Comparison of ENCODE assay signal across 28 mouse cellular contexts in the genomic region with DNA sequence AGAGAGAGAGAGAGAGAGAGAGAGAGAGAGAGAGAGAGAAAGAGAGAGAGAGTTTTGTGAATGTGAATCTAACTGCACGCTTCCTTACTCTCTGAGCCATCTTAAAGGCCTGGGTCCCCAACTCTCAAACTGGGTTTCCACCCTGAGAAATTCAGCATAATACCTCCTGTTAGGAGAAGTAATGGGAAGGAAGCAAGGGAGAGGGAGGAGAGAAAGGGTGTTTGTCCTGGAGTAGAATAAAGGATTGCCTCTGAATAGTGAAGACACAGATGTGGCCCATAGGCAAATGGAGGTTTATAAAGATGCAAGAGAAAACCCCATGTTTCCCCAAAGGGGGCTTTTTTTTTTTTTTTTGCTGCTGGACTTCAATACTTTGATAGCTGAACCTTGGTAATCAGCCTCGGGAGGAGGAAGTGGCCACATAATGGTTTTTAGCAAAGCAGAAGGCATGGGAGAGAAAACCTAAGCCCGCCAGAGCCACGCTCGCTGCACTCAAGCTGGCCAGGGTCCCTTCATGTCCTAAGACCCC. TPM values are rescaled to one million over a fixed set of nuclear protein-coding genes. Genes with fewer than 3 reads are reported as not detected.
DNase-seq lines count a peak whose midpoint lies in the region; ATAC-seq and TF ChIP-seq lines count a peak whose summit lies in the region.
"Had no signal": no experiment of that assay in that cellular context is flagged by ENCODE, and none has a peak within 500 bp of the region (broad histone marks: within the 10 kb centered on the region; RNA-seq: fewer than 3 reads in every experiment).

No protein-coding gene starts in this region.

- TF ChIP-seq POLR2A in bone marrow, adult 2 months (IDR thresholded peaks at IDR 0.05; ENCODE audit: borderline replicate concordance, control insufficient read depth, low read depth, low read length): no peak

- H3K27ac ChIP-seq in kidney, postnatal 0 days: peak overlapping the region; percentile 65; the same call in 1 of the 2 replicates
- H3K27ac ChIP-seq in lung, embryonic 16.5 days (ENCODE audit: low read length): no peak overlapping the region
- peak overlapping the region; percentile 55; the same call in 1 of the 2 replicates for H3K27ac ChIP-seq in bone marrow, adult 2 months (ENCODE audit: control insufficient read depth, insufficient read depth, low read depth, low read length, poor library complexity)
- H3K27ac ChIP-seq: heart, embryonic 10.5 days; heart, embryonic 15.5 days; layer of hippocampus, adult 2 months; left cerebral cortex, adult 2 months; limb, embryonic 12.5 days; liver, embryonic 13.5 days; midbrain, embryonic 10.5 days; neural tube, embryonic 12.5 days had no signal

- ATAC-seq in kidney, postnatal 0 days (replicated peaks; ENCODE audit: low FRiP score, low read depth): no peak
- no peak for ATAC-seq in lung, embryonic 16.5 days (ENCODE audit: low read depth)
- ATAC-seq: forebrain, embryonic 14.5 days; hindbrain, embryonic 16.5 days had no signal

- 70% methylated on average over 5 of the region's 5 CpGs for WGBS in kidney, postnatal 0 days
- 76% methylated on average over 5 of the region's 5 CpGs for WGBS in lung, embryonic 16.5 days
- WGBS in bone marrow, adult 2 months: 4% methylated on average over 5 of the region's 5 CpGs

- H3K4me1 ChIP-seq in kidney, postnatal 0 days (replicated peaks; ENCODE audit: insufficient read depth, low read length): no peaks in the 10 kb centered on the region
- H3K4me1 ChIP-seq in lung, embryonic 16.5 days (replicated peaks; ENCODE audit: control insufficient read depth, insufficient read depth, low read length): 0 out of 2 replicates have a peak, but pooled peaks cover 5% of the 10 kb centered on the region
- peaks cover 8% of the 10 kb centered on the region for H3K4me1 ChIP-seq in bone marrow, adult 2 months (ENCODE audit: control insufficient read depth, insufficient read depth, low read length)
- H3K4me1 ChIP-seq: heart, embryonic 10.5 days; heart, embryonic 15.5 days; limb, embryonic 12.5 days; liver, embryonic 13.5 days; neural tube, embryonic 12.5 days had no signal

- peak overlapping the region; percentile 25; the same call in 1 of the 2 replicates for H3K4me2 ChIP-seq in kidney, postnatal 0 days (ENCODE audit: low read length)
- H3K4me2 ChIP-seq in lung, embryonic 16.5 days (ENCODE audit: low read depth, low read length): peak overlapping the region; percentile 37
- H3K4me2 ChIP-seq: heart, embryonic 15.5 days; limb, embryonic 12.5 days; liver, embryonic 13.5 days; neural tube, embryonic 12.5 days had no signal

- H3K9me3 ChIP-seq in kidney, postnatal 0 days (replicated peaks; ENCODE audit: low read length): no peaks in the 10 kb centered on the region
- no peaks in the 10 kb centered on the region for H3K9me3 ChIP-seq in lung, embryonic 16.5 days (ENCODE audit: control insufficient read depth, low read length)
- H3K9me3 ChIP-seq: heart, embryonic 10.5 days; heart, embryonic 15.5 days; limb, embryonic 12.5 days; liver, embryonic 13.5 days; midbrain, embryonic 10.5 days; neural tube, embryonic 12.5 days had no signal

- no peak overlapping the region for H3K9ac ChIP-seq in kidney, postnatal 0 days (ENCODE audit: low read depth, low read length)
- 0 out of 2 replicates have a peak overlapping the region, but pooled peaks have one; percentile 39 for H3K9ac ChIP-seq in lung, embryonic 16.5 days (ENCODE audit: low read length)
- H3K9ac ChIP-seq: heart, embryonic 15.5 days; limb, embryonic 12.5 days; liver, embryonic 13.5 days; neural tube, embryonic 12.5 days had no signal

- no peak for DNase-seq in kidney, postnatal 0 days (ENCODE audit: low spot score)
- no peak for DNase-seq in kidney, postnatal 10 days
- DNase-seq in lung, postnatal 10 days: no peak
- DNase-seq in 416B (ENCODE audit: low read depth): peak; percentile 51
- DNase-seq in right cerebral cortex, postnatal 14 days: no peak
- no peak for DNase-seq in urinary bladder, postnatal 10 days (ENCODE audit: low spot score)
- DNase-seq: cerebellum, adult 11 months; cerebellum, adult 9-10 months; cerebellum, postnatal 36 days; gastrocnemius, postnatal 14 days; liver, embryonic 13.5 days; right cerebral cortex, adult 18-20 months; right cerebral cortex, postnatal 4 days; thymus, postnatal 25 days had no signal

- H3K4me3 ChIP-seq in kidney, postnatal 0 days (replicated peaks; ENCODE audit: low read depth, low read length): no peak overlapping the region
- H3K4me3 ChIP-seq in lung, embryonic 16.5 days (ENCODE audit: low read length): peak overlapping the region; percentile 28; the same call in 1 of the 2 replicates
- H3K4me3 ChIP-seq in bone marrow, adult 2 months (replicated peaks; ENCODE audit: control insufficient read depth, low read depth, low read length): peak overlapping the region; percentile 49
- H3K4me3 ChIP-seq: heart, embryonic 10.5 days; heart, embryonic 15.5 days; layer of hippocampus, adult 2 months; left cerebral cortex, adult 2 months; limb, embryonic 12.5 days; liver, embryonic 13.5 days; midbrain, embryonic 10.5 days; myocyte; neural tube, embryonic 12.5 days had no signal

- TF ChIP-seq CTCF in kidney, postnatal 0 days (IDR thresholded peaks at IDR 0.05; ENCODE audit: low read depth): no peak
- no peak for TF ChIP-seq CTCF in bone marrow, adult 2 months (IDR thresholded peaks at IDR 0.05; ENCODE audit: control insufficient read depth, insufficient read depth, low read length)

- no peaks in the 10 kb centered on the region for H3K27me3 ChIP-seq in kidney, postnatal 0 days (ENCODE audit: insufficient read depth, low read length)
- H3K27me3 ChIP-seq in lung, embryonic 16.5 days (ENCODE audit: control insufficient read depth, insufficient read depth, low read depth, low read length): no peaks in the 10 kb centered on the region
- H3K27me3 ChIP-seq: neural tube, embryonic 12.5 days had no signal

- H3K36me3 ChIP-seq in kidney, postnatal 0 days (ENCODE audit: insufficient read depth, low read length): no peaks in the 10 kb centered on the region
- no peaks in the 10 kb centered on the region for H3K36me3 ChIP-seq in lung, embryonic 16.5 days (ENCODE audit: control insufficient read depth, insufficient read depth, low read length)
- H3K36me3 ChIP-seq: heart, embryonic 10.5 days; heart, embryonic 15.5 days; limb, embryonic 12.5 days; liver, embryonic 13.5 days; midbrain, embryonic 10.5 days; neural tube, embryonic 12.5 days had no signal

RNA-seq across cellular contexts. Expression of gene Napsa, which starts 0.8 kb away (rescaled TPM):
- polyA plus RNA-seq in kidney, postnatal 0 days (2015; fragmentation: Nextera tagmentation; extraction: Ambion mirVana): 376 and 408 TPM in 2 replicates
- polyA plus RNA-seq in lung, embryonic 16.5 days (2015; fragmentation: Nextera tagmentation; extraction: Ambion mirVana): 93.0 and 140 TPM in 2 replicates
- 21.1 and 49.7 TPM in 2 replicates for polyA plus RNA-seq in bone marrow, adult 2 months (2011; ENCODE audit: insufficient read depth, insufficient read length, low replicate concordance, missing spikeins)
- polyA plus RNA-seq: myocyte had no signal

RNA-seq across cellular contexts. Expression of gene Kcnc3, which starts 17.4 kb away (rescaled TPM):
- 0.26 and 0.30 TPM in 2 replicates for polyA plus RNA-seq in kidney, postnatal 0 days (2015; fragmentation: Nextera tagmentation; extraction: Ambion mirVana)
- 1.5 and 2.1 TPM in 2 replicates for polyA plus RNA-seq in lung, embryonic 16.5 days (2015; fragmentation: Nextera tagmentation; extraction: Ambion mirVana)
- polyA plus RNA-seq in bone marrow, adult 2 months (2011; ENCODE audit: insufficient read depth, insufficient read length, low replicate concordance, missing spikeins): 1.1 and 3.9 TPM in 2 replicates

RNA-seq across cellular contexts. Expression of gene Nr1h2, which starts 19.3 kb away (rescaled TPM):
- 80.6 and 83.0 TPM in 2 replicates for polyA plus RNA-seq in kidney, postnatal 0 days (2015; fragmentation: Nextera tagmentation; extraction: Ambion mirVana)
- polyA plus RNA-seq in lung, embryonic 16.5 days (2015; fragmentation: Nextera tagmentation; extraction: Ambion mirVana): 86.2 and 87.0 TPM in 2 replicates
- 87.8 and 123 TPM in 2 replicates for polyA plus RNA-seq in bone marrow, adult 2 months (2011; ENCODE audit: insufficient read depth, insufficient read length, low replicate concordance, missing spikeins)

RNA-seq across cellular contexts. Expression of gene Pold1, which starts 24.4 kb away (rescaled TPM):
- 38.0 and 45.9 TPM in 2 replicates for polyA plus RNA-seq in kidney, postnatal 0 days (2015; fragmentation: Nextera tagmentation; extraction: Ambion mirVana)
- polyA plus RNA-seq in lung, embryonic 16.5 days (2015; fragmentation: Nextera tagmentation; extraction: Ambion mirVana): 100 and 109 TPM in 2 replicates
- polyA plus RNA-seq in bone marrow, adult 2 months (2011; ENCODE audit: insufficient read depth, insufficient read length, low replicate concordance, missing spikeins): 147 and 216 TPM in 2 replicates

RNA-seq across cellular contexts. Expression of gene Spib, which starts 41.1 kb away (rescaled TPM):
- polyA plus RNA-seq in kidney, postnatal 0 days (2015; fragmentation: Nextera tagmentation; extraction: Ambion mirVana): 0.04 and 0.14 TPM in 2 replicates
- polyA plus RNA-seq in lung, embryonic 16.5 days (2015; fragmentation: Nextera tagmentation; extraction: Ambion mirVana): 0.33 and 1.1 TPM in 2 replicates
- 25.0 and 55.6 TPM in 2 replicates for polyA plus RNA-seq in bone marrow, adult 2 months (2011; ENCODE audit: insufficient read depth, insufficient read length, low replicate concordance, missing spikeins)
- polyA plus RNA-seq: embryonic facial prominence, embryonic 11.5 days; forebrain, embryonic 14.5 days; hindbrain, embryonic 11.5 days; hindbrain, embryonic 16.5 days; midbrain, embryonic 10.5 days; neural tube, embryonic 12.5 days had no signal
